Comparison of ENCODE assay signal across 23 mouse cellular contexts in the genomic region with DNA sequence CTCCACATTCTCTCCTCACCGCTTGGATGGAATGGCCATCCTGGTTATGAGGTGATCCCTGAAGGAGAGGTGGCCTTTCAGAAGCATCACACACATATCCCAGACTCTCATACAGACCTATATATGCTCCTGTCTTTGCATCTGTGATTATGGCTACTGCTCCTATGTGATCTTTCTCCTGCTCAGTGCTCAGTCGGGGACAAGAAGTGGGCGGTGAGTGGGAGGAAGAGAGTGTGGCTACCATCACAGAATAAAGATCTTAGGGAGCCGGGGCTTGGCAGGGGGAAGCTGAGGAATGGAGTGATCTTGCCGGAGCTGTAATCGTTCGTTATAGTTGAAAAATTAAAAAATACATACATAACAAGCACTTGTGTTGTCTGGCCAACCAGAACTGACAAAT. TPM values are rescaled to one million over a fixed set of nuclear protein-coding genes. Genes with fewer than 3 reads are reported as not detected.
DNase-seq lines count a peak whose midpoint lies in the region; ATAC-seq lines count a peak whose summit lies in the region.
"Had no signal": no experiment of that assay in that cellular context is flagged by ENCODE, and none has a peak within 500 bp of the region (broad histone marks: within the 10 kb centered on the region; RNA-seq: fewer than 3 reads in every experiment).

No protein-coding gene starts in this region.

- H3K9ac ChIP-seq in hindbrain, embryonic 15.5 days: no peak overlapping the region
- H3K9ac ChIP-seq in hindbrain, embryonic 12.5 days: no peak overlapping the region
- no peak overlapping the region for H3K9ac ChIP-seq in midbrain, embryonic 12.5 days (replicated peaks)
- no peak overlapping the region for H3K9ac ChIP-seq in midbrain, embryonic 15.5 days
- no peak overlapping the region for H3K9ac ChIP-seq in liver, embryonic 11.5 days (ENCODE audit: low read depth, low read length)
- H3K9ac ChIP-seq: embryonic facial prominence, embryonic 12.5 days; embryonic facial prominence, embryonic 15.5 days; forebrain, postnatal 0 days had no signal

- no peak overlapping the region for H3K4me3 ChIP-seq in hindbrain, embryonic 15.5 days
- H3K4me3 ChIP-seq in hindbrain, embryonic 12.5 days: no peak overlapping the region
- no peak overlapping the region for H3K4me3 ChIP-seq in midbrain, embryonic 12.5 days
- no peak overlapping the region for H3K4me3 ChIP-seq in midbrain, embryonic 15.5 days
- no peak overlapping the region for H3K4me3 ChIP-seq in liver, embryonic 11.5 days (ENCODE audit: low read depth, low read length)
- H3K4me3 ChIP-seq: embryonic facial prominence, embryonic 12.5 days; embryonic facial prominence, embryonic 15.5 days; gastrocnemius, adult 2 months; hindbrain, embryonic 10.5 days had no signal

- no peak for DNase-seq in liver, embryonic 11.5 days (ENCODE audit: low spot score)
- no peak for DNase-seq in layer of hippocampus, adult 11-12 months (ENCODE audit: low spot score)
- DNase-seq: adrenal gland, postnatal 10 days; adrenal gland, postnatal 36 days; B cell, adult 2 months; cerebellum, adult 18-20 months; cerebellum, adult 9-10 months; cerebellum, postnatal 14 days; forebrain, postnatal 0 days; gastrocnemius, adult 2 months; gastrocnemius, postnatal 14 days; heart, adult 11 months had no signal

- 75% methylated on average over 7 of the region's 7 CpGs for WGBS in hindbrain, embryonic 15.5 days
- 83% methylated on average over 7 of the region's 7 CpGs for WGBS in hindbrain, embryonic 12.5 days
- WGBS in midbrain, embryonic 12.5 days: 70% methylated on average over 7 of the region's 7 CpGs
- WGBS in midbrain, embryonic 15.5 days: 51% methylated on average over 7 of the region's 7 CpGs
- WGBS in liver, embryonic 11.5 days: 82% methylated on average over 7 of the region's 7 CpGs

- no peaks in the 10 kb centered on the region for H3K36me3 ChIP-seq in hindbrain, embryonic 15.5 days
- no peaks in the 10 kb centered on the region for H3K36me3 ChIP-seq in hindbrain, embryonic 12.5 days
- no peaks in the 10 kb centered on the region for H3K36me3 ChIP-seq in midbrain, embryonic 12.5 days
- no peaks in the 10 kb centered on the region for H3K36me3 ChIP-seq in midbrain, embryonic 15.5 days (replicated peaks)
- no peaks in the 10 kb centered on the region for H3K36me3 ChIP-seq in liver, embryonic 11.5 days (ENCODE audit: control insufficient read depth, insufficient read depth, low read length)
- H3K36me3 ChIP-seq: embryonic facial prominence, embryonic 12.5 days; embryonic facial prominence, embryonic 15.5 days; G1E; hindbrain, embryonic 10.5 days had no signal

- ATAC-seq in hindbrain, embryonic 15.5 days (ENCODE audit: low FRiP score, low read depth): peak; percentile 12; the same call in 1 of the 2 replicates
- ATAC-seq in hindbrain, embryonic 12.5 days (ENCODE audit: low FRiP score): no peak
- ATAC-seq in midbrain, embryonic 12.5 days (ENCODE audit: low FRiP score, low read depth): peak; percentile 64
- no peak; the same call in 1 of the 2 replicates for ATAC-seq in midbrain, embryonic 15.5 days (replicated peaks)
- no peak for ATAC-seq in liver, embryonic 11.5 days (replicated peaks; ENCODE audit: low FRiP score)
- ATAC-seq: forebrain, postnatal 0 days; inflammation-experienced regulatory T-cells, adult 6 months had no signal

- H3K4me2 ChIP-seq in hindbrain, embryonic 15.5 days: no peak overlapping the region
- H3K4me2 ChIP-seq in hindbrain, embryonic 12.5 days (replicated peaks): no peak overlapping the region
- no peak overlapping the region for H3K4me2 ChIP-seq in midbrain, embryonic 12.5 days (replicated peaks)
- H3K4me2 ChIP-seq in midbrain, embryonic 15.5 days: no peak overlapping the region
- H3K4me2 ChIP-seq in liver, embryonic 11.5 days: no peak overlapping the region
- H3K4me2 ChIP-seq: embryonic facial prominence, embryonic 12.5 days; embryonic facial prominence, embryonic 15.5 days; heart, embryonic 11.5 days had no signal

- H3K4me1 ChIP-seq in hindbrain, embryonic 15.5 days (replicated peaks): peaks cover 10% of the 10 kb centered on the region
- peaks cover 7% of the 10 kb centered on the region; the same call in 1 of the 2 replicates for H3K4me1 ChIP-seq in hindbrain, embryonic 12.5 days
- H3K4me1 ChIP-seq in midbrain, embryonic 12.5 days: peaks cover 14% of the 10 kb centered on the region; the same call in 1 of the 2 replicates
- H3K4me1 ChIP-seq in midbrain, embryonic 15.5 days: peaks cover 17% of the 10 kb centered on the region
- no peaks in the 10 kb centered on the region for H3K4me1 ChIP-seq in liver, embryonic 11.5 days (replicated peaks; ENCODE audit: control insufficient read depth, insufficient read depth, low read length)
- H3K4me1 ChIP-seq: embryonic facial prominence, embryonic 12.5 days; embryonic facial prominence, embryonic 15.5 days had no signal

- no peaks in the 10 kb centered on the region for H3K9me3 ChIP-seq in hindbrain, embryonic 15.5 days
- no peaks in the 10 kb centered on the region for H3K9me3 ChIP-seq in hindbrain, embryonic 12.5 days (replicated peaks)
- no peaks in the 10 kb centered on the region for H3K9me3 ChIP-seq in midbrain, embryonic 12.5 days
- H3K9me3 ChIP-seq in midbrain, embryonic 15.5 days: no peaks in the 10 kb centered on the region
- no peaks in the 10 kb centered on the region for H3K9me3 ChIP-seq in liver, embryonic 11.5 days (ENCODE audit: control insufficient read depth, low read length)
- H3K9me3 ChIP-seq: embryonic facial prominence, embryonic 12.5 days; embryonic facial prominence, embryonic 15.5 days; hindbrain, embryonic 10.5 days had no signal

- no peak overlapping the region for H3K27ac ChIP-seq in hindbrain, embryonic 15.5 days (replicated peaks)
- no peak overlapping the region for H3K27ac ChIP-seq in hindbrain, embryonic 12.5 days
- H3K27ac ChIP-seq in midbrain, embryonic 12.5 days (replicated peaks): 0 out of 2 replicates have a peak overlapping the region, but pooled peaks have one; percentile 76
- H3K27ac ChIP-seq in midbrain, embryonic 15.5 days: peak overlapping the region; percentile 53
- no peak overlapping the region for H3K27ac ChIP-seq in liver, embryonic 11.5 days (ENCODE audit: low read depth, low read length)
- H3K27ac ChIP-seq: embryonic facial prominence, embryonic 12.5 days; embryonic facial prominence, embryonic 15.5 days; gastrocnemius, adult 2 months had no signal

- no peaks in the 10 kb centered on the region for H3K27me3 ChIP-seq in hindbrain, embryonic 15.5 days
- H3K27me3 ChIP-seq in hindbrain, embryonic 12.5 days: no peaks in the 10 kb centered on the region
- peaks cover 27% of the 10 kb centered on the region for H3K27me3 ChIP-seq in midbrain, embryonic 12.5 days
- no peaks in the 10 kb centered on the region for H3K27me3 ChIP-seq in midbrain, embryonic 15.5 days (replicated peaks)
- no peaks in the 10 kb centered on the region for H3K27me3 ChIP-seq in liver, embryonic 11.5 days (replicated peaks; ENCODE audit: control insufficient read depth, insufficient read depth, low read length)
- H3K27me3 ChIP-seq: CH12.LX; embryonic facial prominence, embryonic 12.5 days; embryonic facial prominence, embryonic 15.5 days had no signal

RNA-seq across cellular contexts. Expression of a gene that starts 17.4 kb away (rescaled TPM):
- polyA plus RNA-seq in hindbrain, embryonic 15.5 days (2015; fragmentation: Nextera tagmentation; extraction: Ambion mirVana): 54.6 and 58.9 TPM in 2 replicates
- polyA plus RNA-seq in hindbrain, embryonic 12.5 days (2016; fragmentation: Nextera tagmentation; extraction: Ambion mirVana): 40.7 and 42.6 TPM in 2 replicates
- 70.7 and 73.6 TPM in 2 replicates for polyA plus RNA-seq in midbrain, embryonic 12.5 days (2016; fragmentation: Nextera tagmentation; extraction: Ambion mirVana)
- 72.8 and 73.2 TPM in 2 replicates for polyA plus RNA-seq in midbrain, embryonic 15.5 days (2015; fragmentation: Nextera tagmentation; extraction: Ambion mirVana)
- polyA plus RNA-seq in liver, embryonic 11.5 days (2014; fragmentation: Nextera tagmentation; extraction: Ambion mirVana): 0.12 and 0.21 TPM in 2 replicates
- polyA plus RNA-seq: G1E; inflammation-experienced regulatory T-cells, adult 6 months had no signal

Comparison
In these comparisons a context has a peak if more than half of its experiments do, and no peak if none do; other contexts are left out.
1. ATAC-seq: peak in hindbrain, embryonic 15.5 days (single experiment) and midbrain, embryonic 12.5 days (single experiment); none in hindbrain, embryonic 12.5 days (single experiment), midbrain, embryonic 15.5 days (single experiment) and liver, embryonic 11.5 days (single experiment).
2. H3K27ac ChIP-seq: peak in midbrain, embryonic 12.5 days (single experiment) and midbrain, embryonic 15.5 days (single experiment); none in hindbrain, embryonic 15.5 days (single experiment), hindbrain, embryonic 12.5 days (single experiment) and liver, embryonic 11.5 days (single experiment).
3. RNA of a gene that starts 17.4 kb away (polyA plus RNA-seq): 72.8 to 73.2 TPM in midbrain, embryonic 15.5 days, 70.7 to 73.6 TPM in midbrain, embryonic 12.5 days, 54.6 to 58.9 TPM in hindbrain, embryonic 15.5 days and 40.7 to 42.6 TPM in hindbrain, embryonic 12.5 days; 0.12 to 0.21 TPM in liver, embryonic 11.5 days; every median in the first group is over 10 times any median in the second.